Mouse (Mus musculus): ENCODE measurements around the gene 4930544G11Rik. TPM values are rescaled to one million over a fixed set of nuclear protein-coding genes. Genes with fewer than 3 reads are reported as not detected.

Gene 4930544G11Rik
- total RNA-seq (2021), result not detected

DNA sequence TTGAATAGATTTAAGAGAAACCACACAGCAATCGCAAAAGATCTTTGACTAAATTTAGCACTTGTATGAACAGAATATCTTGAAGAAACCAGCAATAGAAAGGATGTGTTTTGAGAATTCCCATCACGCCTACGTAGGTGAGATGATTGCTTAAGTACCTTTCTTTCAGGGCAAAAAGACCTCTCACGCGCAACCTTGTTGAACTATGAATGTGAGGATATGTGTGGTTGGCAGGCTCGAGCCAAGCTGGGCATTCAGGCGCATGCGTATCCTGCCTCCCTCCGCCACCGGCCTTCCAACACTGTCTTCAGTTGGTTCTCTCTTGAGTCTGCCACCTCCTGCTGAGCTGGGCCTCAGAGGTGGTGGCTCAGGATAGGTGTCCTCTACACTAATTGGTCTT, at the start of gene 4930544G11Rik:
TSS of gene 4930544G11Rik (plus strand) at position 301 of the 400 bp plus-strand sequence.
- DNase-seq, result no peak

DNA sequence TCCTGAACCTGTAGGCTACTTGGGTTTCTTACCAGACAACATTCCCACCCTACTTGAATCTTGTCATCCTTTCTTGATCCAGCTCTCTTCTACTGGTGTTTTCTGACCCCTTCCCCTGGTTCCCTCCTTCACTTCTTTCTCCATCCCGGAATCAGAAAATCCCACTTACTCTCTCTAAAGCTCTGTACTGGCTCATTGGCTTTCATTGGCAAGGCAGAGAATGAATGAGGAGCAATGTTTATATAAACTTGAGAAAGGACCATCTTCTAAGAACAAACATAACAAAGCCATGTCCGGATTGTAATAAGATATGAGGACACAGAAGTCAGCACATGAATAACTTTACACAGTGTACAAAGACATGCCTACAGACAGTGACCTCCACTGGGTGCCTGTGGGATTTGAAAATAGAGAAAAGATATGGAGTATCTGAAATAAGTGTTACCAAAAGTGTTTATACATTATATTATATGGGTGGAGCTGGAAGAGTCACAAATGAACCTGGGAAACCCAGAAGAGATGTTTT, 45.7 kb upstream of the 4930544G11Rik start:
- no peak for DNase-seq

DNA sequence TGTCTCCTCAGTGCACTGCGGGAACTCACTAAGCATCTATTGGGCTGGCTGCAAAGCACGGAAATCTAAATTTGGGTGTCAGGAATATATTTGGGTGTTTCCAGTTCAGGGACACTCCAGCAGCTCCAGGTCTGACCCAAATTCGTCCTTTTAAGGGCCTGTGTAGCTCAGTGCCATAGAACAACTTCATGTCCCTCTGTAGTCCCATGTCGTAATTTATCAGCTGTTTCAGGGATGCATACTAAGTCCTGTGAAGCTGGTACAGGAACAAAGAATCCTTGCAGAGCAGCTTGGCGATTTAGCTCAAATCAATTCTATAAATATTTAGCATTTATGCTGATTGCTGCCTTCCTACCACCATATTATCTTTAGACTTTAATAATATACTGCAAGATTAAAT, 37.0 kb upstream of the 4930544G11Rik start:
- DNase-seq, result no peak

DNA sequence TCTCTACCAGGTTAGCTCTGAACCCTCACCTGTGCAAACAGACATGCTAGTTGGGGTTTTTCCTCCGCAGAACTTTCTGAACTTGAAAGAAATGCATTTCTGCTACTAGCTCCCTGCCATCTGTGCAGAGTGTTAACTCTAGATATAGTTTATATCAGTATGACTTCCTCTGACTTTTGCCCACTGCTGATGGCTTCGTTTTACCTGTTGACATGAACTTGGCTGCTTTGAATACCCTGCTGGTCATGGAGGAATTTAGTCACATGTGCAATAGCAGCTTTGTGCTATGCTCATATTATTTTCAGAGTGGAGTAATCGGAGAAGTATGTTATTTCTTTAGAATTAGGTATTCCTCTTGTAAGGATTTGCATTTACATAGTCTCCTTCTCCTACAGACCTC, 30.7 kb upstream of the 4930544G11Rik start:
- no peak for DNase-seq

DNA sequence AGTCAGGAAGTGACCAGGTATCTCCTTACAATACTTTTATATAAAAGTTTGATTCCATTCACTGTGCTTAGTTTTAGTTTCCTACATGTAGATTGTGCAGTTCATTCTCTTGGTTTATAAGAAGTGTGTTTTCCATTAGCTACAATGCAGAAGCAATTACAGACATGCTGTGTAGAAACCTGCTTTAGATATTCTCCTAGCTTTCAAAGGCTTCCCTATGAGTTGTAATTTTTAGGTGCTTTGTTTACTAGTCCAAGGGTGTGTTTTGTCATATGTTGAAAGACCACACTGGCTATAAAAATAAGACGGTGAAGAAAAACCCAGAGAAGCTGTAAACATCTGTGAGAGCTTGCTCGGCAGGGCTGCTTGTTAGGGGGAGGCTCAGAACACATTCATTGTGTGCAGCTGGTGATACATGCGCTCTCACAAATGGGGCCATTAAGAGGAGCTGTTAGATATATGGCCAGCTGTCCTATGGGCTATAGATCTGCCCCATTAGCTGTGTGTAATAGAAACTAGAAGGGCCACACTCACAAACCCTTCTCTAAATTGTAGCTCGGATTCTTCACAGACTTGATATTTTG, 28.8 kb upstream of the 4930544G11Rik start:
- DNase-seq, result no peak

DNA sequence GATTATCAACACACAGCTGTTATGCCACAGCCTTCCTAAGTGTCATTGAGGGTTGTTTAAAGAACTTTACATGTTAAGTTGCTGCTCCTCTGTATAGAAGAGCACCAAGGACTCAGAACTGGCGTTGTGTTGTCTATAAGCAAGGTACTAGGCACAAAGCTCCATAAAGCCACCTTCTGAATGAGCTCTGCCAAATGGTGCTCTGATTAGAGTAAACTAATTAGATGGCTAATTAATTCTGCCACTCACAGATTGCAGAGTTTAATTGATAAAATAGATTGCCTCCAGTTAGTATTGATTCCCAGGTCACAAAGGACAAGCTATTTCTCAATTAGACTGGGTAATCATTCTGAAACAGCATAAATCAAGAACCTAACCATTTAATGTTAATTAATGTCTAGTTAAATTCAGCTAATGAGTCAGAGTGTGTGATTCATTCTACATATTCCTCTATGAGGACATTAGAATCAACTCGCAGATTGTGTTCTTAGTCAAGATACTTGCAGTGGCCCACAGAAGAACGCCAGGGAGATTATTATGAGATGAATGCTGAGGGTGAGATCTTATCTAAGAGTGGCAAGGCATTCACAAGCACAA, 26.6 kb upstream of the 4930544G11Rik start:
- DNase-seq, result no peak

DNA sequence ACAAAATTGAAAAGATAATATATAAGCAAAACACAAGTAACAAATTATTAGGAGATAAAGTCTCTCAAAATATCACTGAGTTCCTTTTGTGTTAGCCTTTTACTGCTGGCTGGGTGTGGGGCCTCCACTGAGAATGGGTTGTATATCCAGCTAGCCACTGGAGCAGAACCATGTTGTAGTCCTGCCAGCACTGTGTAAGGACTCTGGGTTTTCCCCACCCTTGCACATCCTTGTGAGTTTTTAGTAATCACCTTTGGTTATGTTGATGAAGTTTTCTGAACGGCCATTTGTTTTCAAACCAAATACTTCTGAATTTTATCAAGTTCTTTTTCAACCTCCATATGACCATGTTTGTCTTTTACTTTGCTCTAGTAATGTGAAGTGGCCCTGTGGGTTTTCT, 21.9 kb upstream of the 4930544G11Rik start:
- no peak for DNase-seq

DNA sequence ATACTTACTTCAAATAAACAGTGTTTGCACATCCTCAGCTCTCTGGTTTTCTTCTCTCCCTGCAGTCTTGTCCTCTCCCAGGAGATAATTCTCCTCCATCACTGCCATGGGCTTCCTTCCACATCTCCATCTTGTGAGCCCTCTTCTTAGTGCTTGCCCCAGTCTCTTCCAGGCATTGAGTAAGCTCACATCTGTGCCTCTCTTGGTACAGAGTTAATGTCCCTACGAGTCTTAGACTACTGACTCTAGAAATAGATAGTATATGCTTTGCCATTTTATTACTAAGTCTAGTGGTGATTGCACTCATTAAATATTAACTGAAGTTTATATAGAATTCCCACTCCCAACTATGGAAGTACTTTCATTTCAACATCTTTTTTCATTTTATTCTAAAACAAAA, 19.6 kb upstream of the 4930544G11Rik start:
- no peak for DNase-seq

DNA sequence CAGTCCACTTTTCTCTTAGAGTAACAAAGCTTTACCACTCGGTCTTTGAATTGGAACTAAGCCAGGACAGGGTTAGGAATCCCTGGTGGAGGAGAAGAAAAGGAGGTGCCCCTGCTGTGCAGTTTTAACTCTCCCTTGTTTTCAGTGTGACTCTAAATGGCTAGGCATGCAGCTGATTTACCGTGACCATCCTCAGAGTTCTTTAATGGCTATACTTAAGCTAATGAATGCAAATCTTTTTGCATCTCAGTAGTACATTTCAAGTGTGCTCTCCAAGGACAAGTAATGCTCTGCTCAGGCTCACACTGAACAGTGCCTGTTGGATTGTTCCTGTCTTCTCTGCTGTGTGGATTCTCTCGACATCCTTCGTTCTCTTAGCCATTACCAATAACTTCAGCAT, 19.2 kb upstream of the 4930544G11Rik start:
- DNase-seq, result no peak

DNA sequence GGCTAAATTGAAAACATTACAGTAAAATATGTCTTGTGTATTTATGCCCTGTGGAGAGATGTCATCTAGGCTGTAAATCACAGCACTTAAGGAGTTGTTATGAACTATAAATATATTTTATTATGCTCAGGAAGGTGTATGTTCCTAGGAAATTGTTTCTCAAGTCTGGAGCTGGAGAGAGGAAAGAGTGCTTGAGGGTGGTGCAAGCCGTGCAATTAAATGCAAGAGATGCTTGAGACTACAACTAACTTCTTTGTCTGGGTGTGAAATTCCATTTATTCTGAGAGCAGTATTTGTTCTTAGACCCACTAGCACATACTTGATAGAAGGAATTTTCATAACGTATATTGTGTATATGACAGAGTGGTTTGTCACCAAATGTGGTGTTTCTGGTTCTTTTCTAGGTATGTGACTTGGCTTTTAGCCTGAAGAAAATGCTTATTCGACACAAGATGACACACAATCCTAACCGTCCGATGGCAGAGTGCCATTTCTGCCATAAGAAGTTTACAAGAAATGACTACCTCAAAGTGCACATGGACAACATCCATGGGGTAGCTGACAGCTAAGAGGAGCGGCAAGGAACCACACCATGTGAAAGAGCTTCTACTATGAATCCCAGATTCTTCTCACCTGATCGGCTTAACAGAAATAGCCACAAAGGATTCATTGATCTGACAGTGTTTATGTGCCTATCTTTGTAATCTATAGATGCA, 16.7 kb upstream of the 4930544G11Rik start:
- DNase-seq, result no peak

DNA sequence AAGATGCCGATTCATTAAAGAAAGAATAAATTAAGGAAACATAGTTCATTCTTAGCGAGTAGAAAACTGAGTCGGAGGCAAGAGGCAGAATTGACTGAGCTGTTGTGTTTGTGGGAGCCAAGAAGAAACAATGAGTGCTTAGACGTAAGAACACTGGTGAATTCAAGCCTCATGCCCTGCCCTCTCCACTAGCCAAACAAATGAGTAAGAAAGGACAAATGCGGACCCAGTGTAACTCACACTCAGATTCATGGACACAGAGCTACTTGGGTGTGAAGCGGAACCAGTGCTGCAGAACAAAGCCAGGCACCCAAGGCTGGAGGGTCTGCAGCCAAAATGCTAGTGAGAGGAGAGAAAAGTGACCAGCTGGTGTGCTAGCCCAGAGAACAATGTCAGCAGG, 1.9 kb upstream of the 4930544G11Rik start:
- no peak for DNase-seq

DNA sequence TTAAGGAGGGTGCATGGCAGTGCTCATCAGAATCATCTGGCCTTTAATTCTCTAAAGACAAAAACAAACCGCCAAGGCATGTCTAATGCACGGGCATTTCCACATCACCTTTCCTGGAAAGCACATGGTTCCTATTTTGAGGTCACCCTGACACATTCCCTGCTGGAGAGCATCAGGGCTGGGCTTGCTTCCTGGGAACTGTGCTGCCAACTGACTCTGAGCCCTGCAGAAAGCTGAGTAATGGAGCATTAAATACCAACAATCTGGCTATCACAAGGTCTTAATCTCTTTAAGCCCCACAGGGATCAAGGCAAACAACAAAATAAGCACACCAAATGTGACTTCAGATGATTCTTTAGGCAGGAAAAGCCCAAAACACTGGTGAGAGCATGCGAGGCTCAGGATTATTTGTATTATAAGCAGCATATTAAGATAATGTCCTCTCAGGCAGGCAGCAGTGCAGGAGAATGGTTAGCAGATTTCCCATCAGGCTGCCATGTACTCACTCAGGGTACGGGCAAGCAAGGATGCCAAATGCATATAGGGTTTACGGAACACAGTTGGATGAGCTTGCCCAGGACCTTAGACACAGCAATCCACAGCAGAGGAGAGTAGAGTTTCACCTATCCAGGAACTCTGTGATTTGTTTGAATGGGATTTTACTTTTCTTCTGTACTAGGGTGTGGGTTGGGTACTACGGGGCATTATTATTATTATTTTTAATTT, 17.1 kb downstream of the 4930544G11Rik start:
- no peak for DNase-seq

DNA sequence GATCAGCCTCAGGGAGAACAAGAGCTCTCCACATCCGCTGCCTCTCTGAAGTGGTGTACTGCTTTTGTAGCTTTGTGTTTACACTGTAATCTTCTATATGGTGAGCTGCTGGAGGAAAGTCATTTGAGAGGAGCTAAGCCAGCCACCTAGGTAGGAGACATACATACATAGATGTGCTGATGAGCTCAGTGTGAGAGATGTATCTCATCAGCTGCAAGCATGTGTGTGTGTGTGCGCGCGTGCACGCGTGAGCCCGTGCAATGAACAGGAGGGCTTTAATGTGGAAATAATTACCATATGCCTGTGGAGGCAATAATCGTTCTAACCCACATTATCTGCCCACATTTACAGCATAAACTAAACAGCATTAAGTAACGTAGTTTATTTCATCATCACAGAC, 18.0 kb downstream of the 4930544G11Rik start:
- no peak for DNase-seq

DNA sequence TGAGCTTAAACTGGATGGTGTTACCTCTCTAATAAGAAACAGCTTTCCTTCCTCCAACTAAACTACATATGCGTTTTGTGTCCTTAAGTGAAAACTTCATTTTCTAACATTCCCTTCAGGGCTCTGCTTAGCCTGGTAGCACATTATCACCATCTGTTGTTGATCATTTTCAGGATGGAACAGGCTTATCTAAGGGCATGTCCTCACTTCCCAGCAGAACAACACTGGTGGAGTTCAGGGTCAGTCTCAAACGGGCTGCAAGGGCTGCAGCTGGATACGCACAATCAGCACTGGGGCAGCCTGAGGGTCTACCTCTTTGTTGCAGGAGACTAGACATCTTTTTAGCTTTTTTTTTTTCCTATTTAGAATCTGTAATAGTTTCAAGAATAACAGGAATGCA, 39.7 kb downstream of the 4930544G11Rik start:
- DNase-seq, result no peak

DNA sequence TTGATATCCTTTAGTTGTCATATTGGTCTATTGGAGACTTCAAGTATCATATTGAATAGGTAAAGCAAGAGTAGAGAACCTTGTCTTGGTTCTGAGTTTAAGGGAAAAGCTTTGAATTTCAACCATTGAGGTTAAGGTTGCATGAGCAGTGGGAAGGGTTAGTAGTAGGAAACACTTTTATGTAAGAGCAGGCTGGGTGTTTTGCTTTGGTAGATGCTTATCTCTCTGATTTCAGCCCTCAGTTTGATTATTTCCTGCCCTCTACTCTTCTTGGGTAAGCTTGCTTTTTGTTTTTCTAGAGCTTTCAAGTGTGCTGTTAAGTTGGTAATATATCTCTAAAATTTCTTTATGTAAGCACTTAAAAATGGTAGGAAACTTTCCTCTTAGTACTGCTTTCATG, 45.9 kb downstream of the 4930544G11Rik start:
- DNase-seq, result no peak

Other genes with a start within 250 kb of the 4930544G11Rik start
- 10 to 100 TPM; 35.1 to 41.7 TPM for gene Prdm5, start 173.6 kb upstream of the 4930544G11Rik start, total RNA-seq (2021)

Measured in layer of hippocampus, postnatal 36 days (tissue).